Mouse (Mus musculus) megakaryocyte, embryonic 14.5 days (primary cell): ENCODE data around the gene Ascl5. TPM values are rescaled to one million over a fixed set of nuclear protein-coding genes. Genes with fewer than 3 reads are reported as not detected.

Source experiments
- H3K27me3 ChIP-seq: replicated peaks from 2 replicates; pipeline ENCODE3; 2012; ENCODE audit warnings: inconsistent platforms
- H3K36me3 ChIP-seq: replicated peaks from 2 replicates; pipeline ENCODE3; 2012; ENCODE audit warnings: low read length, inconsistent platforms, mixed read lengths
- H3K4me1 ChIP-seq: 2 replicates; pipeline ENCODE4 v1.6.1; 2012; ENCODE audit warnings: inconsistent platforms
- H3K4me3 ChIP-seq: replicated peaks from 2 replicates; pipeline ENCODE3; 2012; ENCODE audit warnings: moderate library complexity, mild to moderate bottlenecking, inconsistent platforms
- H3K9me3 ChIP-seq: 2 replicates; pipeline ENCODE4 v1.6.1; 2012; ENCODE audit warnings: inconsistent platforms
- FLI1 ChIP-seq: IDR thresholded peaks from 2 replicates; pipeline ENCODE4 v1.6.1; 2012; ENCODE audit warnings: low read length, inconsistent platforms, mixed read lengths
- GATA1 ChIP-seq: IDR thresholded peaks from 3 replicates; pipeline ENCODE4 v1.6.1; 2012; ENCODE audit warnings: mixed read lengths, low read length, inconsistent platforms, borderline replicate concordance
- polyA plus RNA-seq: library from polyadenylated mRNA; stranded (reverse); fragments of >175 nt; gene quantifications from 2 replicates; pipeline ENCODE4 v1.2.3, GENCODE M21; 2012; ENCODE audit warnings: low replicate concordance; ENCODE audit not compliant: insufficient read depth

The Ascl5 gene
- polyA plus RNA-seq, 1 experiment: not detected

- Histone ChIP-seq H3K27me3 (no peaks in the 10 kb centered on the region), H3K36me3 (peaks cover 33% of the 10 kb centered on the region), H3K4me3 (peak overlapping the region; percentile 96), H3K9me3 (no peaks in the 10 kb centered on the region), H3K4me1 (peaks cover 58% of the 10 kb centered on the region)
- TF ChIP-seq FLI1 (no peak), GATA1 (no peak)
Observed at GRCm38 (mm10) chr1:136017907-136018313, 32.7 kb upstream of the Ascl5 start.

DNA sequence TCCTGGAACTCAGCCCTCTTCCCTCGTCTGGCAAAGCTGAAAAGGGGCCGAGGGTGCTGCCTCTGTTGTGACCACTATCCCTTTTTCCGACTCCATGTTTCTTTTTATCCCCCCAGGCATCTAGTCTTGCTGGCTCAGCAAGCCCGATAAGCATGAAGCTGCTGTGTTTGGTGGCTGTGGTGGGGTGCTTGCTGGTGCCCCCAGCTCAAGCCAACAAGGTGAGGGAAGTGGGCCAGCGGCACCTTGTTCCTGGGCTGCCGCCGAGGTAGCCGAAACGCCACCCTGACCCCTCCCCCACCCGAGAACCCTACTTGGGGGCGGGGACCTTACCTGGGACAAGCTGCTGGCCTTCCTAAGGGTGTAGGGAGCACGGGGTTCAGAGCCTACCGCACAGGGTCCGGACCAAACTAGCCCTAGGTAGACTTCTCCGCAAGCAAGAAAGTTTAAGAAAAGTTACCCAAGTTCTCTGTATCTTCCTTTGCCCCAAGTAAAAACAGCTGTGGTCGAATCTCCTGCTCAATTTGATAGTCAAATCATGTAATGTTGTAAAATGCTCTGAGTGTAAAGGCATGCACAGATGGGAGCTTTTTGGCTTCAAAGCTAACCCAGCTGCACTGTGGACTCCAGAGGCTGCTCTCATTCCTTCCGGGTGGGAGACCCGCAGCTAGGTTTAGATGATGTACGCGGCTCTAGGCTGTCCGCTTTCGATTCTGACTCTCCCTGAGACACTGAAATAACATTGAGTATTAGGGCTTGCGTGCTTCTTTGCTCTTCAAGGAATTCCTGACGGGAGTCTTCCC, 32.0 kb upstream of the Ascl5 start:
- TF ChIP-seq FLI1: no peak
- no peak for TF ChIP-seq GATA1
- Histone ChIP-seq H3K4me3 (peak overlapping the region; percentile 96), H3K27me3 (no peaks in the 10 kb centered on the region), H3K4me1 (peaks cover 55% of the 10 kb centered on the region), H3K36me3 (peaks cover 39% of the 10 kb centered on the region), H3K9me3 (no peaks in the 10 kb centered on the region)

GRCm38 (mm10) chr1:136030201-136030600, 20.4 kb upstream of the Ascl5 start:
- no peak for TF ChIP-seq GATA1
- peaks cover 99% of the 10 kb centered on the region for H3K36me3 ChIP-seq

DNA sequence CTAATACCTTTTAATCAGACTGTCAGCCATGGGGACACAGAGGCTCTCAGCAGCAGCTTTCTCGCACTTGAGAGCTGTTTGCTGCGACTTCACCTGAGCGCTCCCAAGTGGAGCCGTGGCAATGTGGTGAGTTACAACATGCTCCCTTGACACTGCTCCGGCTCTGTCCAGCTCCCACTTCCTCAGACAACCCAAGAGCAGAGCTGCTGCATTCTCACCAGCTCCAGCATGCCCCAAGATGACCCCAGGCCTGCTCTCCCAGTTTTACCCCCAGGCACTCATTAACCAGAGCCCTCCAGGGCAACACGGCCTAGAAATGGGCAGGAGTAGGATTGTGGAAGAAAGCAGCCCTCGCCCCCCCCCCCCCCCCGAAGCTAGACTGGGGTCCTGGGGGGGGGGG, 18.9 kb upstream of the Ascl5 start:
- H3K27me3 ChIP-seq: peaks cover 6% of the 10 kb centered on the region
- H3K9me3 ChIP-seq: no peaks in the 10 kb centered on the region
- H3K4me3 ChIP-seq: no peak overlapping the region
- H3K36me3 ChIP-seq: peaks cover 90% of the 10 kb centered on the region
- H3K4me1 ChIP-seq: peaks cover 8% of the 10 kb centered on the region
- TF ChIP-seq GATA1: no peak
- TF ChIP-seq FLI1: no peak

More at GRCm38 (mm10) chr1:136030201-136030600, 20.4 kb upstream of the Ascl5 start:
- Histone ChIP-seq H3K4me1 (peaks cover 12% of the 10 kb centered on the region), H3K4me3 (no peak overlapping the region), H3K9me3 (no peaks in the 10 kb centered on the region), H3K27me3 (peaks cover 4% of the 10 kb centered on the region)

GRCm38 (mm10) chr1:136032961-136033360, 17.6 kb upstream of the Ascl5 start:
- H3K4me3 ChIP-seq: no peak overlapping the region
- H3K27me3 ChIP-seq: peaks cover 16% of the 10 kb centered on the region
- TF ChIP-seq FLI1 (no peak), GATA1 (no peak)
- no peaks in the 10 kb centered on the region for H3K9me3 ChIP-seq
- H3K36me3 ChIP-seq: peaks cover 78% of the 10 kb centered on the region
- H3K4me1 ChIP-seq: peaks cover 8% of the 10 kb centered on the region

GRCm38 (mm10) chr1:136038746-136039538, 11.7 kb upstream of the Ascl5 start:
- TF ChIP-seq FLI1: no peak
- TF ChIP-seq GATA1: no peak
- H3K4me1 ChIP-seq: no peaks in the 10 kb centered on the region
- no peaks in the 10 kb centered on the region for H3K9me3 ChIP-seq
- H3K36me3 ChIP-seq: peaks cover 19% of the 10 kb centered on the region
- H3K4me3 ChIP-seq: no peak overlapping the region
- peaks cover 73% of the 10 kb centered on the region for H3K27me3 ChIP-seq

DNA sequence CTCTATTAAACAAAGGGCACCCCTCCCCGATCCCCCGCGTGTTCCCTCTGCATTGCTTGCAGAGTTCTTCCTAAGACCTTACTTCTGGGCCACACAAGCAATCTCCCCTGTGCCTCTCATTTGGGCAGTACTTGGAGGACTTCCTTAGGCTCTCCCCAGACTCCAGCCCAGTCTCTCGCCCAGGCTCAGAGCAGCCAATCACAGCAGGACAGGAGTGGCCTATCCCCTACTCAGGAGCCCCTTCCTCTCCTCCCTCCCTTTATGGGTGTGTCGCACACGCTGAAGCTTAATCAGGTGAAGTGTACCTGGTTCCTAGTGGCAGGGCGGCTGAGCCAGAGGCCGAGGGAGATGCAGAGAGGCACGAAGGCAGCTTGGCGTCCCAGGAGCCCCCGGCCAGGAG, 10.2 kb upstream of the Ascl5 start:
- no peak for TF ChIP-seq FLI1
- no peak for TF ChIP-seq GATA1
- Histone ChIP-seq H3K4me3 (no peak overlapping the region), H3K27me3 (peaks cover 87% of the 10 kb centered on the region), H3K9me3 (no peaks in the 10 kb centered on the region), H3K4me1 (no peaks in the 10 kb centered on the region), H3K36me3 (peaks cover 3% of the 10 kb centered on the region)

- Histone ChIP-seq H3K4me3 (no peak overlapping the region), H3K27me3 (peaks cover 87% of the 10 kb centered on the region), H3K4me1 (no peaks in the 10 kb centered on the region), H3K9me3 (no peaks in the 10 kb centered on the region), H3K36me3 (no peaks in the 10 kb centered on the region)
- TF ChIP-seq FLI1: no peak
Observed at GRCm38 (mm10) chr1:136040874-136041273, 9.7 kb upstream of the Ascl5 start.

DNA sequence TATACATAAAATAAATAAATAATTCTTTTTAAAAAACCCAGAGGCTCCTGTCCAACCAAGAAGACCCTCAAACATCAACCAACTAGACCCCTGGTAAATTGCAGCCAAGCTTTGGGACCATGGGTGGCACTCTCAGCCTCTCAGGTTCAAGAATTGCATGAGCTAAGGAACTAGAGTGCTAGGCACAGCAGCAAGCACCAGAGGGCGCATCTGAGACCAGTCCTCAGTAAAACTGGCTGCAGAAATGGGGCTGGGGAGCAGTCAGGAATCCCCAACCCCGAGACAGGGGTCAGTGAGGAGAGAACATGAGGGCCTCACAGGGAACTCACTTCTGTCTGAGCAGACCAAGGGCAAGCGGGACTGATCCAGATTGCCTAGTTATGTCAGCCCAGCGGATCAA, 4.8 kb upstream of the Ascl5 start:
- Histone ChIP-seq H3K4me3 (no peak overlapping the region), H3K27me3 (peaks cover 85% of the 10 kb centered on the region), H3K4me1 (peaks cover 10% of the 10 kb centered on the region), H3K36me3 (no peaks in the 10 kb centered on the region), H3K9me3 (no peaks in the 10 kb centered on the region)
- no peak for TF ChIP-seq FLI1
- TF ChIP-seq GATA1: no peak

DNA sequence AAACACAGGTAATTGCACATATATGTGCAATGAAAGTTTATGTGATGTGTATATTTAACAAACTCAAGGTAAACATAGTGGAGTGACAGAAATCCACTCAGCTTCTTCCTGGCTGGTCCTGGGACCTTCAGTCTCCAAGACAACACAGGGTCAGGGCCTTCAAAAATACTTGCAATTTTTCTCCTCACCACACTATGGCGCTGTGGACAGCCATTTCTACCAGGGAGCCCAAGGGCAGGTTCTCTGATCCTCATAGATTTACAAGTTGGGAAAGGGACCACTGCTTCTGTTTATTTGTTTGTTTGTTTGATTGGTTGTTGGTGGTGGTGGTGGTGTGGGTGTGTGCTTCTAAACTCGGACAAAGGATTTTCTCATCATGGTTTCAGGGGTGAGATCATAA, 3.2 kb upstream of the Ascl5 start:
- Histone ChIP-seq H3K27me3 (peaks cover 85% of the 10 kb centered on the region), H3K36me3 (no peaks in the 10 kb centered on the region), H3K4me1 (peaks cover 21% of the 10 kb centered on the region), H3K9me3 (no peaks in the 10 kb centered on the region), H3K4me3 (no peak overlapping the region)
- TF ChIP-seq FLI1 (no peak), GATA1 (no peak)
